Mouse (Mus musculus): ENCODE measurements at regions not wholly inside any gene's neighbourhood (a gene's known extent, or its start where the extent isn't known, plus 50 kb on each side); places are given as distances from the start of the nearest gene placed in this dataset.

DNA sequence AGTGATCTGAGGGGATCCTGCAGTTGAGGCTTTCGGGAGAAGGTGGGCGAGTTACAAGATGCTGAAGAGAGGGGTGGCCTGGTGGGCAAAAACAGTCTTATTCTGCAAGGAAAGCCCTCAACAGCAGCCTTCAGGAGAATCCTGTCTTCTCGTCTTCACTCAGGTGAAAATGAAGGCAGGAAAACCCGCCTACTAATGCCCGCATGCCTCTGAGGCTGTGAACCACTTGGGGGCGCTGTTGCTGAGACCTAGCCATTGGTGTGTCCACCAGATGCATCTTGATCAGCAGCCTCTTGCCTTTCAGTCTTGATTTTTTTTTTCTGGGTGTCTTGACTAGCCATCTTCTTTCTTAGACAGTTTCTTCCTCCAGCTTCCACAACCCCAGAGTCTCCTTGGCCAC lies 85.2 kb upstream of the Tpm1 start:
- Histone ChIP-seq H3K4me1 (ENCODE audit: control insufficient read depth, insufficient read depth, insufficient read length, low read length) (peaks cover 7% of the 10 kb centered on the region; the same call in 1 of the 2 replicates), H3K27ac (ENCODE audit: insufficient read depth, low read depth, low read length) (no peak overlapping the region), H3K4me3 (ENCODE audit: low read depth, low read length) (no peak overlapping the region), H3K36me3 (ENCODE audit: control insufficient read depth, insufficient read depth, low read length) (no peaks in the 10 kb centered on the region), H3K27me3 (ENCODE audit: control insufficient read depth, insufficient read depth, low read length) (no peaks in the 10 kb centered on the region)
- TF ChIP-seq POLR2A (IDR thresholded peaks at IDR 0.05; ENCODE audit: low read depth, low read length) (no peak), CTCF (IDR thresholded peaks at IDR 0.05; ENCODE audit: extremely low read depth, insufficient read length, insufficient replicate concordance, low read depth, low read length) (peak; percentile 30; the same call in 1 of the 2 replicates)
- 80% methylated on average over 6 of the region's 6 CpGs for WGBS

DNA sequence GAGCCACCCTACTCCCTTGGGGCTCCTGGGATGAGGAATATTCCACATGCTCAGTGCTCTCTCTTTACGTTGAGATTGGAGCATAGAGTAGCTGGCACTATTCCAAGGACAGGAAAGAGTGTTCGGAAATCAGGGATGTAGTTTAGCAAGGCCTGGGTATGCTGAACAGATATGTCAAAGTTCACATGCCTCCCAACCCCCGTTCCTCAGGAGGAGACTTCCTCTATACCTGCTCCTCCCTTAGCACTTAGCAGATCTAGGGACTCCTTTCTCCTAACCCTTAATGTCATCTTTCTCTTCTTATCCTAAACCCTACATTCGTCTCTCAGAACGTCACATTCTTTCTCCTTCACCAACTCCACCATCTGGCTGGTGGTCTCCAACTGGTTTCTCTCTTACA lies 83.2 kb upstream of the Tpm1 start:
- TF ChIP-seq CTCF (IDR thresholded peaks at IDR 0.05; ENCODE audit: extremely low read depth, insufficient read length, insufficient replicate concordance, low read depth, low read length) (no peak), POLR2A (IDR thresholded peaks at IDR 0.05; ENCODE audit: low read depth, low read length) (no peak)
- no peaks in the 10 kb centered on the region for H3K27me3 ChIP-seq (ENCODE audit: control insufficient read depth, insufficient read depth, low read length)
- whole genome bisulfite sequencing, result 34% methylated on average over 5 of the region's 5 CpGs
- H3K36me3 ChIP-seq (ENCODE audit: control insufficient read depth, insufficient read depth, low read length), result no peaks in the 10 kb centered on the region
- H3K4me1 ChIP-seq (ENCODE audit: control insufficient read depth, insufficient read depth, insufficient read length, low read length), result peaks cover 5% of the 10 kb centered on the region; the same call in 1 of the 2 replicates
- H3K4me3 ChIP-seq (ENCODE audit: low read depth, low read length), result no peak overlapping the region
- no peak overlapping the region for H3K27ac ChIP-seq (ENCODE audit: insufficient read depth, low read depth, low read length)

GRCm38 (mm10) chr9:67130730-67131440 lies 81.7 kb upstream of the Tpm1 start:
- WGBS, result 93% methylated on average over 8 of the region's 8 CpGs

GRCm38 (mm10) chr9:67129891-67130290 lies 80.7 kb upstream of the Tpm1 start:
- TF ChIP-seq CTCF (IDR thresholded peaks at IDR 0.05; ENCODE audit: extremely low read depth, insufficient read length, insufficient replicate concordance, low read depth, low read length) (no peak), POLR2A (IDR thresholded peaks at IDR 0.05; ENCODE audit: low read depth, low read length) (no peak)

More at GRCm38 (mm10) chr9:67130730-67131440, 81.7 kb upstream of the Tpm1 start:
- H3K27ac ChIP-seq (ENCODE audit: insufficient read depth, low read depth, low read length), result no peak overlapping the region
- H3K27me3 ChIP-seq (ENCODE audit: control insufficient read depth, insufficient read depth, low read length), result no peaks in the 10 kb centered on the region
- H3K4me3 ChIP-seq (ENCODE audit: low read depth, low read length), result no peak overlapping the region
- peaks cover 2% of the 10 kb centered on the region; the same call in 1 of the 2 replicates for H3K4me1 ChIP-seq (ENCODE audit: control insufficient read depth, insufficient read depth, insufficient read length, low read length)
- no peaks in the 10 kb centered on the region for H3K36me3 ChIP-seq (ENCODE audit: control insufficient read depth, insufficient read depth, low read length)
- TF ChIP-seq POLR2A (IDR thresholded peaks at IDR 0.05; ENCODE audit: low read depth, low read length) (no peak), CTCF (IDR thresholded peaks at IDR 0.05; ENCODE audit: extremely low read depth, insufficient read length, insufficient replicate concordance, low read depth, low read length) (no peak)

GRCm38 (mm10) chr9:67129095-67129494 lies 79.9 kb upstream of the Tpm1 start:
- H3K27ac ChIP-seq (ENCODE audit: insufficient read depth, low read depth, low read length), result no peak overlapping the region

More at GRCm38 (mm10) chr9:67129891-67130290, 80.7 kb upstream of the Tpm1 start:
- H3K4me1 ChIP-seq (ENCODE audit: control insufficient read depth, insufficient read depth, insufficient read length, low read length), result peaks cover 2% of the 10 kb centered on the region; the same call in 1 of the 2 replicates
- 90% methylated on average over 3 of the region's 3 CpGs for WGBS
- no peaks in the 10 kb centered on the region for H3K36me3 ChIP-seq (ENCODE audit: control insufficient read depth, insufficient read depth, low read length)
- H3K27me3 ChIP-seq (ENCODE audit: control insufficient read depth, insufficient read depth, low read length), result no peaks in the 10 kb centered on the region
- H3K27ac ChIP-seq (ENCODE audit: insufficient read depth, low read depth, low read length), result no peak overlapping the region
- no peak overlapping the region for H3K4me3 ChIP-seq (ENCODE audit: low read depth, low read length)

GRCm38 (mm10) chr9:67121691-67122090 lies 72.5 kb upstream of the Tpm1 start:
- Histone ChIP-seq H3K4me1 (ENCODE audit: control insufficient read depth, insufficient read depth, insufficient read length, low read length) (peaks cover 37% of the 10 kb centered on the region), H3K27me3 (ENCODE audit: control insufficient read depth, insufficient read depth, low read length) (no peaks in the 10 kb centered on the region), H3K4me3 (ENCODE audit: low read depth, low read length) (no peak overlapping the region), H3K36me3 (ENCODE audit: control insufficient read depth, insufficient read depth, low read length) (no peaks in the 10 kb centered on the region), H3K27ac (ENCODE audit: insufficient read depth, low read depth, low read length) (peak overlapping the region; percentile 77; the same call in 1 of the 2 replicates)
- TF ChIP-seq CTCF (IDR thresholded peaks at IDR 0.05; ENCODE audit: extremely low read depth, insufficient read length, insufficient replicate concordance, low read depth, low read length), result no peak
- TF ChIP-seq POLR2A (IDR thresholded peaks at IDR 0.05; ENCODE audit: low read depth, low read length), result no peak
- 53% methylated on average over 7 of the region's 7 CpGs for WGBS

More at GRCm38 (mm10) chr9:67129095-67129494, 79.9 kb upstream of the Tpm1 start:
- Histone ChIP-seq H3K4me1 (ENCODE audit: control insufficient read depth, insufficient read depth, insufficient read length, low read length) (peaks cover 2% of the 10 kb centered on the region; the same call in 1 of the 2 replicates), H3K4me3 (ENCODE audit: low read depth, low read length) (no peak overlapping the region), H3K36me3 (ENCODE audit: control insufficient read depth, insufficient read depth, low read length) (no peaks in the 10 kb centered on the region), H3K27me3 (ENCODE audit: control insufficient read depth, insufficient read depth, low read length) (no peaks in the 10 kb centered on the region)
- 84% methylated on average over 3 of the region's 3 CpGs for WGBS
- TF ChIP-seq CTCF (IDR thresholded peaks at IDR 0.05; ENCODE audit: extremely low read depth, insufficient read length, insufficient replicate concordance, low read depth, low read length) (no peak), POLR2A (IDR thresholded peaks at IDR 0.05; ENCODE audit: low read depth, low read length) (no peak)

DNA sequence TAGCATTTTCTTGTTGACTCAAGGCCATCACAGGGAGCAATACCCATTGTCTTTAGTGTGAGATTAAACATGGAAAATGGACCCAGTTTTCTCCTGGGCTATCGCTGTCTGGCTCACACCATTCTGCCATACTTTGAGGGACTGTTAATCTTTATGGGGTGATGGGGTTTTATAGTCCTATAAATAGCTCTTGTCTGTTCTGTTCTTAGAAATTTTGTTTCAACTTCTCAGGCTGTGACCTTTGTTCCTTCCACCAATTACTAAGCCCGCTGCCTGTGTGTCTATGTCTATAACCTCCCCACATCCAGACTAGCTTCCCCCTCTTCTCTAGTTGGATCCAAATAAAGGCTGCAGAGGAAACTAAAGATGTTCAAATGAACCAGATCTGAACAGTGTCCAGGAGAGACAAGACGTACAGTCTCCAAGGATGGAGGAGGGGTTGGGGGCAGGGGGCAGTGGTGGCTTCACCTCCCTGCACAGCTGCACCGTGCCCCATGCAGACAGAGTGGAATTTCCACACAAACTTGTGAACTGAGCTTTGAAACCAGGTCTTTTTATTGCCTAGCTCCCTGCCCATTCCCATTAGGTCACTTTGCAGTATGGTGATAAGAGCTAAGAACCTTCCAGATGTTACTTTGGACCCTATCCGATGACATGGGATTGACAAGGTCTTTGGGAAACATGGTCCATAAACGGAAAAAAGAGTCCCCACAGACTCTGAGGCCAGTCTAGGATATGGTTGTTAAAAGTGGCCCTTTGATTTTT lies 69.9 kb upstream of the Tpm1 start:
- TF ChIP-seq CTCF (IDR thresholded peaks at IDR 0.05; ENCODE audit: extremely low read depth, insufficient read length, insufficient replicate concordance, low read depth, low read length), result no peak
- TF ChIP-seq POLR2A (IDR thresholded peaks at IDR 0.05; ENCODE audit: low read depth, low read length), result no peak
- peak overlapping the region; percentile 87 for H3K27ac ChIP-seq (ENCODE audit: insufficient read depth, low read depth, low read length)
- WGBS, result 25% methylated on average over 6 of the region's 6 CpGs
- peaks cover 37% of the 10 kb centered on the region for H3K4me1 ChIP-seq (ENCODE audit: control insufficient read depth, insufficient read depth, insufficient read length, low read length)
- no peaks in the 10 kb centered on the region for H3K36me3 ChIP-seq (ENCODE audit: control insufficient read depth, insufficient read depth, low read length)
- no peaks in the 10 kb centered on the region for H3K27me3 ChIP-seq (ENCODE audit: control insufficient read depth, insufficient read depth, low read length)
- H3K4me3 ChIP-seq (ENCODE audit: low read depth, low read length), result no peak overlapping the region

Data from small intestine, adult 2 months (tissue).